9 mouse cellular contexts compared by ENCODE assay signal in genomic region chr9:42728472-42728871, GRCm38 (mm10).
"Had no signal": no experiment of that assay in that cellular context is flagged by ENCODE, and none has a peak within 500 bp of the region (broad histone marks: within the 10 kb centered on the region; RNA-seq: fewer than 3 reads in every experiment).

No protein-coding gene starts in this region.

- H3K9me3 ChIP-seq: limb, embryonic 15.5 days; midbrain, embryonic 13.5 days; neural tube, embryonic 12.5 days had no signal

- H3K36me3 ChIP-seq: limb, embryonic 15.5 days; midbrain, embryonic 13.5 days; neural tube, embryonic 12.5 days had no signal

- DNase-seq: kidney, postnatal 10 days; lung, adult 18-20 months; right cerebral cortex, postnatal 14 days; thymus, postnatal 36 days had no signal

- H3K27ac ChIP-seq: limb, embryonic 15.5 days; liver, embryonic 14.5 days; midbrain, embryonic 13.5 days; neural tube, embryonic 12.5 days had no signal

- H3K27me3 ChIP-seq: limb, embryonic 15.5 days; midbrain, embryonic 13.5 days; neural tube, embryonic 12.5 days had no signal

- ATAC-seq: midbrain, embryonic 13.5 days had no signal

- H3K4me3 ChIP-seq: limb, embryonic 15.5 days; midbrain, embryonic 13.5 days; myocyte; neural tube, embryonic 12.5 days had no signal

- H3K4me2 ChIP-seq: limb, embryonic 15.5 days; midbrain, embryonic 13.5 days; neural tube, embryonic 12.5 days had no signal

- H3K9ac ChIP-seq: limb, embryonic 15.5 days; liver, embryonic 14.5 days; midbrain, embryonic 13.5 days; neural tube, embryonic 12.5 days had no signal
